ENCODE assay signal across 16 mouse cellular contexts in the genomic region with DNA sequence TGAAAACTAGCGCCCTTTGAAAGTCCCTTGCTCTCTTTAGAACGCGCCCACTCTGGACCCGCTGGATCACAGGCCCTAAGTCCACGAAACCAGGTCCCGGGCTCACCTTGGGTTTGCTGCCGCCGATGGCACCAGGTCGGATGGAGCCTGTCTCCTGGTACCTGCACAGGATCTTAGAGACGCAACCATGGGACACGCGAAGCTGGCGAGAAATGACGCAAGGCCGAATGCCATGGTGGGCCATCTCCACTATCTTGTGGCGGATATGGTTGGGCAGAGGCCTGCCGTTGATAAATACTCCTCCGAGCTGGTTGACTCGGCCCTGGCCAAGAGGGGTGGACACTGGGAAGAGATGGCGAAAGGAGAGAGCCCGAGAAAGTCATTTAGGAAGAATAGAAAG. TPM values are rescaled to one million over a fixed set of nuclear protein-coding genes. Genes with fewer than 3 reads are reported as not detected.
A peak's percentile ranks its signal among the peaks of the same experiment; 100 is the strongest.
DNase-seq lines count a peak whose midpoint lies in the region; ATAC-seq lines count a peak whose summit lies in the region.
"Had no signal": no experiment of that assay in that cellular context is flagged by ENCODE, and none has a peak within 500 bp of the region (broad histone marks: within the 10 kb centered on the region; RNA-seq: fewer than 3 reads in every experiment).

No protein-coding gene starts in this region.

- peaks cover 13% of the 10 kb centered on the region for H3K4me1 ChIP-seq in heart, embryonic 12.5 days (replicated peaks)
- H3K4me1 ChIP-seq in embryonic facial prominence, embryonic 14.5 days (ENCODE audit: control insufficient read depth, insufficient read depth, low read length) = no peaks in the 10 kb centered on the region
- H3K4me1 ChIP-seq in limb, embryonic 12.5 days (replicated peaks) = peaks cover 16% of the 10 kb centered on the region
- H3K4me1 ChIP-seq in neural tube, embryonic 13.5 days (replicated peaks) = peaks cover 67% of the 10 kb centered on the region

- no peak overlapping the region for H3K9ac ChIP-seq in heart, embryonic 12.5 days
- peak overlapping the region; percentile 87 for H3K9ac ChIP-seq in embryonic facial prominence, embryonic 14.5 days (ENCODE audit: low read depth, low read length)
- H3K9ac ChIP-seq in limb, embryonic 12.5 days (replicated peaks) = no peak overlapping the region
- peak overlapping the region; percentile 67 for H3K9ac ChIP-seq in neural tube, embryonic 13.5 days
- H3K9ac ChIP-seq: heart, embryonic 15.5 days; liver, embryonic 12.5 days had no signal

- H3K27ac ChIP-seq in heart, embryonic 12.5 days (ENCODE audit: poor library complexity, severe bottlenecking) = no peak overlapping the region
- H3K27ac ChIP-seq in embryonic facial prominence, embryonic 14.5 days (replicated peaks; ENCODE audit: low read depth, low read length) = peak overlapping the region; percentile 93
- no peak overlapping the region for H3K27ac ChIP-seq in limb, embryonic 12.5 days
- peak overlapping the region; percentile 28; the same call in 1 of the 2 replicates for H3K27ac ChIP-seq in neural tube, embryonic 13.5 days (replicated peaks)
- H3K27ac ChIP-seq: heart, embryonic 15.5 days; liver, embryonic 12.5 days had no signal

- whole genome bisulfite sequencing in heart, embryonic 12.5 days = 1% methylated on average over 21 of the region's 21 CpGs
- WGBS in embryonic facial prominence, embryonic 14.5 days = 2% methylated on average over 21 of the region's 21 CpGs
- WGBS in limb, embryonic 12.5 days = 2% methylated on average over 21 of the region's 21 CpGs
- WGBS in neural tube, embryonic 13.5 days = 2% methylated on average over 21 of the region's 21 CpGs

- no peak overlapping the region for H3K4me2 ChIP-seq in heart, embryonic 12.5 days
- peak overlapping the region; percentile 82 for H3K4me2 ChIP-seq in embryonic facial prominence, embryonic 14.5 days (ENCODE audit: low read depth, low read length)
- H3K4me2 ChIP-seq in limb, embryonic 12.5 days = peak overlapping the region; percentile 15; the same call in 1 of the 2 replicates
- H3K4me2 ChIP-seq in neural tube, embryonic 13.5 days = peak overlapping the region; percentile 74
- H3K4me2 ChIP-seq: heart, embryonic 15.5 days; liver, embryonic 12.5 days had no signal

- no peaks in the 10 kb centered on the region for H3K36me3 ChIP-seq in heart, embryonic 12.5 days
- H3K36me3 ChIP-seq in embryonic facial prominence, embryonic 14.5 days (ENCODE audit: control insufficient read depth, insufficient read depth, low read length) = peaks cover 8% of the 10 kb centered on the region; the same call in 1 of the 2 replicates
- H3K36me3 ChIP-seq in limb, embryonic 12.5 days = no peaks in the 10 kb centered on the region
- no peaks in the 10 kb centered on the region for H3K36me3 ChIP-seq in neural tube, embryonic 13.5 days
- H3K36me3 ChIP-seq: heart, embryonic 15.5 days; liver, embryonic 12.5 days had no signal

- ATAC-seq in heart, embryonic 12.5 days (ENCODE audit: insufficient number of reproducible peaks, low FRiP score) = no peak
- ATAC-seq in embryonic facial prominence, embryonic 14.5 days (ENCODE audit: low read depth) = no peak
- no peak for ATAC-seq in limb, embryonic 12.5 days (ENCODE audit: insufficient number of reproducible peaks, insufficient read depth, low FRiP score, low TSS enrichment, low read depth)
- ATAC-seq in neural tube, embryonic 13.5 days (ENCODE audit: low read depth) = no peak
- ATAC-seq: liver, embryonic 12.5 days had no signal

- H3K9me3 ChIP-seq in heart, embryonic 12.5 days (replicated peaks) = no peaks in the 10 kb centered on the region
- no peaks in the 10 kb centered on the region for H3K9me3 ChIP-seq in embryonic facial prominence, embryonic 14.5 days (ENCODE audit: control insufficient read depth, low read length)
- H3K9me3 ChIP-seq in limb, embryonic 12.5 days = no peaks in the 10 kb centered on the region
- no peaks in the 10 kb centered on the region for H3K9me3 ChIP-seq in neural tube, embryonic 13.5 days
- H3K9me3 ChIP-seq: heart, embryonic 15.5 days; liver, embryonic 12.5 days had no signal

- DNase-seq in heart, adult 11 months = peak; percentile 88
- DNase-seq in embryonic facial prominence, embryonic 14.5 days (ENCODE audit: low spot score) = no peak
- DNase-seq in cerebellum, adult 9-10 months = no peak
- no peak for DNase-seq in left cerebral cortex, adult 8-10 months (ENCODE audit: low spot score in 2 of 2)
- no peak for DNase-seq in kidney, postnatal 36 days
- DNase-seq: adrenal gland, adult 2 months; gastrocnemius, postnatal 10 days; kidney, adult 11 months; layer of hippocampus, postnatal 36 days; lung, postnatal 4 days had no signal

- H3K27me3 ChIP-seq in heart, embryonic 12.5 days (replicated peaks) = peaks cover 95% of the 10 kb centered on the region
- peaks cover 85% of the 10 kb centered on the region for H3K27me3 ChIP-seq in embryonic facial prominence, embryonic 14.5 days (replicated peaks; ENCODE audit: control insufficient read depth, insufficient read depth, low read length)
- peaks cover 99% of the 10 kb centered on the region for H3K27me3 ChIP-seq in limb, embryonic 12.5 days
- H3K27me3 ChIP-seq in neural tube, embryonic 13.5 days = peaks cover 96% of the 10 kb centered on the region

- no peak overlapping the region for H3K4me3 ChIP-seq in heart, embryonic 12.5 days
- peak overlapping the region; percentile 62 for H3K4me3 ChIP-seq in embryonic facial prominence, embryonic 14.5 days (ENCODE audit: low read depth, low read length)
- H3K4me3 ChIP-seq in limb, embryonic 12.5 days (replicated peaks) = no peak overlapping the region; the same call in 1 of the 2 replicates
- peak overlapping the region; percentile 46 for H3K4me3 ChIP-seq in neural tube, embryonic 13.5 days
- H3K4me3 ChIP-seq: liver, embryonic 12.5 days had no signal

RNA-seq across cellular contexts. Expression of a gene that starts 1.8 kb away (rescaled TPM):
- polyA plus RNA-seq in heart, embryonic 12.5 days (2016; fragmentation: Nextera tagmentation; extraction: Ambion mirVana) = 0.10 and 0.12 TPM in 2 replicates
- 9.4 and 12.4 TPM in 2 replicates for polyA plus RNA-seq in embryonic facial prominence, embryonic 14.5 days (2014; fragmentation: Nextera tagmentation; extraction: Ambion mirVana)
- 1.6 and 1.8 TPM in 2 replicates for polyA plus RNA-seq in limb, embryonic 12.5 days (2016; fragmentation: Nextera tagmentation; extraction: Ambion mirVana)
- polyA plus RNA-seq in neural tube, embryonic 13.5 days (2015; fragmentation: Nextera tagmentation; extraction: Ambion mirVana) = 12.9 and 17.0 TPM in 2 replicates
- total RNA-seq in left cerebral cortex, adult 8-10 months (2022) = not detected
- total RNA-seq: adrenal gland, adult 2 months; layer of hippocampus, postnatal 36 days had no signal
- polyA plus RNA-seq: adrenal gland, adult 2 months; small intestine, adult 2 months had no signal

Comparison
In these comparisons a context has a peak if more than half of its experiments do, and no peak if none do; other contexts are left out.
1. H3K27ac ChIP-seq: peak in embryonic facial prominence, embryonic 14.5 days (single experiment) and neural tube, embryonic 13.5 days (single experiment); none in heart, embryonic 12.5 days (single experiment) and limb, embryonic 12.5 days (single experiment).
2. H3K4me3 ChIP-seq: peak in embryonic facial prominence, embryonic 14.5 days (single experiment) and neural tube, embryonic 13.5 days (single experiment); none in heart, embryonic 12.5 days (single experiment) and limb, embryonic 12.5 days (single experiment).
3. H3K9ac ChIP-seq: peak in embryonic facial prominence, embryonic 14.5 days (single experiment) and neural tube, embryonic 13.5 days (single experiment); none in heart, embryonic 12.5 days (single experiment) and limb, embryonic 12.5 days (single experiment).